Mouse (Mus musculus): Measurements from ENCODE around the gene Med14. TPM values are rescaled to one million over a fixed set of nuclear protein-coding genes. Genes with fewer than 3 reads are reported as not detected.

Med14 gene
- total and polyA plus RNA-seq, 3 experiments, result 10.3 to 18.3 (median 15.0) TPM

DNA sequence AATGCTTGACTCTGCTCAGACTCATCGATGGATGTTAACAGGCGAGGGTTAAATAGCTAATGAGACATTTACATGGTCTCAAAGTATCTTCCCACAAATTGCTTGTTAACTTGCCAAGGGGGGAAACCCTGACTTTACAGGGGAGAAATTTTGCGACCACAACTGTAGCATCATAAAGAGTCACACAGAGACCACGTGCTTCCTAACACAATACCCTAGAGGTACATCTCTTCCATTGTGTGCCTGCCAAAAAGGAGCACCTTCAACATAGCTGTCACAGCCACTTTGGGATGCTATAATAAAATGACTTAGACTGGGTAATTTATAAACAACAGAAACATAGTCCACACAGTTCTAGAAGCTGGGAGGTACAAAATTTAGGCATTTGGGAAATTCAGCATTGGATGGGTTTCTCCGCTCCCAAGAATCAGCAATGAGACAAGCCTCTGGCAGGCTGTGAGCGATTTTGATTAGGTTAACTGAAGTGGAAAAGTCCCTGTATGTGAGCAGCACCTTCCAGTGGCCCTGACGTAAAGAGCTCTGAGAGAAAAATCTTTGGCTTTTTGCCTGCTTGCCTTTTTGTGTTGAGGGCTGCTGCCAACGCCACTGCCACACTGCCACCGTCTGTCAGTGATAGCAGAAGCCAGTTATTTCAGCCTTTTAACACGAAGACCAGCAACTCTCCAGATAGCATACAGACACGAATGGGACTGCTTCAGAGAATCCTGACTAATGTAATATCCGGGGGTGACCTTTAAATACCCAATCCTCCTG, 116.2 kb downstream of the Med14 start (continued):
- no peak for TF ChIP-seq JUND (conservative IDR thresholded peaks at IDR 0.05; ENCODE audit: low read depth, low read length)
- TF ChIP-seq TCF12 (IDR thresholded peaks at IDR 0.05; ENCODE audit: low read depth, low read length), result no peak
- TF ChIP-seq MAFK (IDR thresholded peaks at IDR 0.05; ENCODE audit: insufficient replicate concordance, low read length), result no peak
- peak; percentile 10; the same call in 1 of the 2 replicates for TF ChIP-seq USF1 (IDR thresholded peaks at IDR 0.05; ENCODE audit: low read depth, low read length)
- peak; percentile 3; the same call in 1 of the 2 replicates for TF ChIP-seq ETS1 (conservative IDR thresholded peaks at IDR 0.05; ENCODE audit: low read depth, low read length)
- no peak for TF ChIP-seq JUN (IDR thresholded peaks at IDR 0.05; ENCODE audit: insufficient read depth, low read depth, low read length)
- TF ChIP-seq BHLHE40 (IDR thresholded peaks at IDR 0.05; ENCODE audit: low read depth, low read length), result peak; percentile 54
- no peak for TF ChIP-seq NELFE (IDR thresholded peaks at IDR 0.05; ENCODE audit: low read depth, low read length)
- no peak for TF ChIP-seq POLR2A (IDR thresholded peaks at IDR 0.05; ENCODE audit: low read depth, low read length)
- no peak for TF ChIP-seq NRF1 (IDR thresholded peaks at IDR 0.05; ENCODE audit: low read depth, low read length)
- no peak for TF ChIP-seq UBTF (IDR thresholded peaks at IDR 0.05; ENCODE audit: low read depth, low read length)
- TF ChIP-seq MAZ (IDR thresholded peaks at IDR 0.05; ENCODE audit: low read depth, low read length), result no peak
- TF ChIP-seq TBP (conservative IDR thresholded peaks at IDR 0.05; ENCODE audit: low read depth, low read length), result no peak
- TF ChIP-seq EP300 (IDR thresholded peaks at IDR 0.05; ENCODE audit: low read length), result no peak
- no peak for TF ChIP-seq CHD1 (IDR thresholded peaks at IDR 0.05; ENCODE audit: low read depth, low read length)
- TF ChIP-seq IRF4 (IDR thresholded peaks at IDR 0.05; ENCODE audit: low read depth, low read length), result no peak
- no peak for TF ChIP-seq MEF2A (IDR thresholded peaks at IDR 0.05; ENCODE audit: borderline replicate concordance, low read depth, low read length)

GRCm38 (mm10) chrX:12644976-12645375, 116.9 kb downstream of the Med14 start:
- Histone ChIP-seq H3K4me1 (ENCODE audit: control insufficient read depth in 1 of 2, insufficient read depth in 2 of 2) (peaks cover 0 to 22% of the 10 kb centered on the region in 2 experiments; a peak in 2 of 4 replicates), H3K27ac (ENCODE audit: insufficient read depth, low read depth) (no peak overlapping the region), H3K27me3 (replicated peaks) (no peaks in the 10 kb centered on the region), H3K9me3 (replicated peaks; ENCODE audit: low read length) (no peaks in the 10 kb centered on the region), H3K4me2 (ENCODE audit: insufficient read depth, low read depth, poor library complexity, severe bottlenecking) (no peak overlapping the region), H3K36me3 (replicated peaks in 1 of 2; ENCODE audit: control insufficient read depth in 1 of 2, insufficient read depth in 1 of 2, low read length in 1 of 2) (peaks cover 0 to under 1% of the 10 kb centered on the region in 2 experiments), H3K4me3 (replicated peaks in 1 of 3; ENCODE audit: low read depth in 2 of 3, low read length in 2 of 3, poor library complexity in 1 of 3) (no peak overlapping the region), H3K9ac (ENCODE audit: insufficient read depth, low read depth) (no peak overlapping the region), H3K79me2 (replicated peaks; ENCODE audit: control insufficient read depth, extremely low read depth, insufficient read depth, poor library complexity, severe bottlenecking) (no peaks in the 10 kb centered on the region)
- TF ChIP-seq PAX5 (IDR thresholded peaks at IDR 0.05; ENCODE audit: low read length) (no peak), ZC3H11A (IDR thresholded peaks at IDR 0.05; ENCODE audit: low read depth, low read length) (no peak), UBTF (IDR thresholded peaks at IDR 0.05; ENCODE audit: low read depth, low read length) (no peak), USF1 (IDR thresholded peaks at IDR 0.05; ENCODE audit: low read depth, low read length) (no peak), KAT2A (IDR thresholded peaks at IDR 0.05; ENCODE audit: insufficient replicate concordance, low read length) (no peak), RCOR1 (conservative IDR thresholded peaks at IDR 0.05; ENCODE audit: low read depth, low read length) (no peak), NELFE (IDR thresholded peaks at IDR 0.05; ENCODE audit: low read depth, low read length) (no peak), NRF1 (IDR thresholded peaks at IDR 0.05; ENCODE audit: low read depth, low read length) (no peak), MAFK (IDR thresholded peaks at IDR 0.05; ENCODE audit: insufficient replicate concordance, low read length) (no peak), SIN3A (IDR thresholded peaks at IDR 0.05; ENCODE audit: low read length) (no peak), CTCF (conservative IDR thresholded peaks at IDR 0.05 in 1 of 2, IDR thresholded peaks at IDR 0.05 in 1 of 2; ENCODE audit: low read depth in 2 of 2, low read length in 2 of 2) (no peak), GABPA (IDR thresholded peaks at IDR 0.05; ENCODE audit: insufficient replicate concordance, low read depth, low read length) (no peak), EP300 (IDR thresholded peaks at IDR 0.05; ENCODE audit: low read length) (no peak), RAD21 (IDR thresholded peaks at IDR 0.05; ENCODE audit: low read depth, low read length) (no peak), ZKSCAN1 (IDR thresholded peaks at IDR 0.05; ENCODE audit: borderline replicate concordance, low read depth, low read length) (no peak), USF2 (conservative IDR thresholded peaks at IDR 0.05; ENCODE audit: low read depth, low read length) (no peak), HCFC1 (IDR thresholded peaks at IDR 0.05; ENCODE audit: low read depth, low read length) (no peak), MYC (IDR thresholded peaks at IDR 0.05; ENCODE audit: low read depth, low read length) (no peak)
- in situ Hi-C loops (cut with MboI; ENCODE audit: low pct_ligation_motif_present, low pct_unique_long_range_greater_than_20kb, low sequenced_read_pairs), result no loop called here
- DNase-seq (ENCODE audit: extremely low read depth), result no peak
- dilution Hi-C loops (cut with MboI; ENCODE audit: extremely low pct_ligation_motif_present, extremely low pct_unique_long_range_greater_than_20kb, low sequenced_read_pairs), result no loop called here
